Mouse (Mus musculus) right cerebral cortex, postnatal 25 days (tissue): ENCODE data around the gene Nmnat2.
"Not testable (repeated sequence)": the region's sequence is repeated elsewhere in the genome, so short reads cannot be mapped to it uniquely, and the experiment has no call there.

Source experiments
- DNase-seq: peaks from one replicate; pipeline ENCODE4 v3.0.0; 2022

Gene Nmnat2

GRCm38 (mm10) chr1:153062547-153062946 is 107.8 kb downstream of the Nmnat2 start:
- DNase-seq = no peak

GRCm38 (mm10) chr1:153064784-153065390 is 110.1 kb downstream of the Nmnat2 start:
- DNase-seq = no peak

- peak; percentile 38 for DNase-seq
Observed at GRCm38 (mm10) chr1:153065473-153066386, 110.9 kb downstream of the Nmnat2 start.

- DNase-seq = no peak
Observed at GRCm38 (mm10) chr1:153066387-153066781, 111.6 kb downstream of the Nmnat2 start.

GRCm38 (mm10) chr1:153071563-153071962 is 116.8 kb downstream of the Nmnat2 start:
- DNase-seq = no peak

- DNase-seq = no peak
Observed at GRCm38 (mm10) chr1:153071995-153072394, 117.2 kb downstream of the Nmnat2 start.

- no peak for DNase-seq
Observed at GRCm38 (mm10) chr1:153072711-153073110, 117.9 kb downstream of the Nmnat2 start.

GRCm38 (mm10) chr1:153073441-153073840 is 118.6 kb downstream of the Nmnat2 start:
- DNase-seq = no peak

GRCm38 (mm10) chr1:153075087-153075736 is 120.4 kb downstream of the Nmnat2 start:
- DNase-seq = no peak

- DNase-seq = no peak
Observed at GRCm38 (mm10) chr1:153075955-153076354, 121.2 kb downstream of the Nmnat2 start.

GRCm38 (mm10) chr1:153083233-153083632 is 128.4 kb downstream of the Nmnat2 start:
- DNase-seq = not testable (repeated sequence)

GRCm38 (mm10) chr1:153084191-153084590 is 129.4 kb downstream of the Nmnat2 start:
- peak; percentile 25 for DNase-seq

GRCm38 (mm10) chr1:153085198-153085597 is 130.4 kb downstream of the Nmnat2 start:
- DNase-seq = no peak

- no peak for DNase-seq
Observed at GRCm38 (mm10) chr1:153087771-153088170, 133.0 kb downstream of the Nmnat2 start.

GRCm38 (mm10) chr1:153090081-153090480 is 135.3 kb downstream of the Nmnat2 start:
- no peak for DNase-seq

GRCm38 (mm10) chr1:153090807-153091206 is 136.0 kb downstream of the Nmnat2 start:
- no peak for DNase-seq

GRCm38 (mm10) chr1:153091438-153092236 is 136.8 kb downstream of the Nmnat2 start:
- no peak for DNase-seq

- DNase-seq = peak; percentile 54
Observed at GRCm38 (mm10) chr1:153092237-153092975, 137.6 kb downstream of the Nmnat2 start.

GRCm38 (mm10) chr1:153093172-153093571 is 138.4 kb downstream of the Nmnat2 start:
- DNase-seq = no peak

GRCm38 (mm10) chr1:153093581-153093980 is 138.8 kb downstream of the Nmnat2 start:
- no peak for DNase-seq

GRCm38 (mm10) chr1:153094226-153095076 is 139.7 kb downstream of the Nmnat2 start:
- DNase-seq = no peak
